Mouse (Mus musculus): ENCODE data around the gene Shank3. TPM values are rescaled to one million over a fixed set of nuclear protein-coding genes. Genes with fewer than 3 reads are reported as not detected.

The Shank3 gene
- polyA plus RNA-seq, 1 experiment from 2014 or later: not detected

DNA sequence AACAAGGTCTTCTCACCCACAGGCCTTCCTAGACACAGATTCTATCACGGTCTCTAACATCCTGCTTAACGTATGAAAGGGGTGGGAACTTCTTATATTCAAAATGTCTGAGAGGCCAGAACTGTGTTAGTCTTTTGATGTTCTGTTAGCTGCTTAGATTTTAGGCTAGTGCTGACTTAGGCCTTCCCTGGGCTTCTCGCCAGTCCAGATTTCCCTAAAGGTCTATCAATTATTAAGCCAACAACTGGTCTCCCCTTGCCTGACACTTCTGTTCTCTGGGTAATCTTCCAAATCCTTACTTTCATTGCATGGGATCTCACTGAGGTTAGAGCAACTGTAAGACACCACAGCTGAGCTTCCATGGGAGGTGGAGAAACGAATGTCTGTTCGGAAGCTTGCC lies 89.7 kb downstream of the Shank3 start:
- no peak overlapping the region for H3K4me3 ChIP-seq (ENCODE audit: inconsistent target)
- no peak overlapping the region for H3K27ac ChIP-seq
- 94% methylated on average over 5 of the region's 5 CpGs for WGBS (ENCODE audit: missing documents)
- H3K79me2 ChIP-seq (ENCODE audit: inconsistent target): no peaks in the 10 kb centered on the region
- H3K36me3 ChIP-seq (ENCODE audit: inconsistent target): no peaks in the 10 kb centered on the region

DNA sequence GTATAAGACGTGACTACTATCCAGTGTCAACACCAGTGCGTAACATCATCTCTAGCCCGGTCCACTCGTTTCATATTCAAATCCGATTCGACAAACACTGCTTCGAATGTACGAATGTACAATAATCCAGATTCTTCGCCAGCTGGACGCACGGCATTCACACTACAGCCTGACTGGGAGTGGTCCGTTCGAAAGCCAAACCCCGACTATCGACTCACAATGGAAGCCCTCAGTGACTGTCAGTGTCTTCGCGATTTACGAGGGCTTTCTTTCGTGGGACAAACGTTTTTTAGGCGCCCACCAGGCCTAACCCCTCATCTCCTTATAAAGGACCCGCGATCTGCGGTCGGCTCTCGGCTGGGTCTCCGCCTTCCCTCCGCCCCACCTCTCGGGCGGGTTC lies 91.9 kb downstream of the Shank3 start:
- Histone ChIP-seq H3K4me3 (ENCODE audit: inconsistent target) (peak overlapping the region; percentile 65), H3K36me3 (ENCODE audit: inconsistent target) (no peaks in the 10 kb centered on the region), H3K27ac (no peak overlapping the region), H3K79me2 (ENCODE audit: inconsistent target) (no peaks in the 10 kb centered on the region)
- WGBS (ENCODE audit: missing documents): 2% methylated on average over 30 of the region's 30 CpGs

DNA sequence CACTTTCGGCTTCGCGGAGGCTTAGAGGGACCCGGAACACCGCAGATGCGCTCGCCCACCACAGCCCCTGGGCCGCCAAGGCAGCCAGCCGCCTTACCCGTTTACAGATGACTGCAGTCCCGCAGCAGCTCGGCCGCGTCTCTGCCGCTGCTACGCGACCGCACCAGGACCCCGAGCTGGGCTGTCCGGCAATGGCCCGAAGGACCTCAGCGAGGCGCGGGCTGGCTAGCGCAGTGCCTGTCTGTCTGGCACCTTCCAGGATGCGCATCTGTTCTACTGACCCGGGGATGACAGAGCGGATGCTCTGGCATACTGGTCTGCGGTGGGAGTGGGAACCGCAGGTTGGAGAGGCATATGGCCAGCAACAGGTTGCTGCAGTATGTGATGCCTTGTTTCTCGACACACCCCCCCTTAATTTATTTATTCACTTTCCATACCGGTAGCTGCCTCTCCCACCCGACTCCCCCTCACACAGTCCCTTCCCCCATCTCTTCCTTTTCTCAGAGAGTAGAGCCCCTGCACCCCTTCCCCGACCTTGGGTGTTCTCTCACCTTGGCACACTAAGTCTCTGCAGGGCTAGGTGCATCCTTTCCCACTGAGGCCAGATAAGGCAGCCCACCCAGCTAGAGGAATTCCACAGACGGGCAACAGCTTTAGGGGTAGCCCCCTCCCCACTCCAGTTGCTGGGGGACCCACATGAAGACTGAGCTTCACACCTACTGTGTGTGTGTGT lies 92.5 kb downstream of the Shank3 start, which contains the start of gene Rabl2:
Gene Rabl2, minus strand, starts transcription at position 201 of the 733 bp plus-strand sequence.
- Histone ChIP-seq H3K27ac (no peak within 1 kb of the TSS), H3K4me3 (ENCODE audit: inconsistent target) (peak within 1 kb of the TSS; percentile 65), H3K79me2 (ENCODE audit: inconsistent target) (no peaks in the 10 kb centered on the region), H3K36me3 (ENCODE audit: inconsistent target) (no peaks in the 10 kb centered on the region)
- WGBS (ENCODE audit: missing documents): 0% methylated on average over 33 of the region's 35 CpGs

DNA sequence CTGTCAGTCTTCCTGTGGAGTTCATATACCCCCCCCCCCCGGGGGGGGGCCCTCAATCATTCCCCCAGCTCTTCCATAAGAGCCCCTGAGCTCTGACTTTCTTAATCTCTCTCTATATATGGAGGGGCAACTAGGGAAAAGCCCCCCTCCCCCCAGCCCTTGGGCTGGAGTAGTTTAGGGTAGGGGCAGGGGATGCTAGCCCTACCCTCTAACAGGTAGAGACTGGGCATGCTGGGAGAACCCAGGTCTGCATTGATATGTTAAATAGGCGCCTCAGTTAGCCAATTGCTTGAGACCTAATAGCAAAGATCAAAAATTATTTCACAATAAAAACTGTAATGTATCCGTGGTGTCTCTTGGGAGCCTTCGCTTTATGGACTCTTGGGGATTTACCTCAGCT lies 93.1 kb downstream of the Shank3 start:
- no peak overlapping the region for H3K27ac ChIP-seq
- no peaks in the 10 kb centered on the region for H3K36me3 ChIP-seq (ENCODE audit: inconsistent target)
- H3K79me2 ChIP-seq (ENCODE audit: inconsistent target): no peaks in the 10 kb centered on the region
- H3K4me3 ChIP-seq (ENCODE audit: inconsistent target): no peak overlapping the region
- WGBS (ENCODE audit: missing documents): 71% methylated on average over 4 of the region's 4 CpGs

DNA sequence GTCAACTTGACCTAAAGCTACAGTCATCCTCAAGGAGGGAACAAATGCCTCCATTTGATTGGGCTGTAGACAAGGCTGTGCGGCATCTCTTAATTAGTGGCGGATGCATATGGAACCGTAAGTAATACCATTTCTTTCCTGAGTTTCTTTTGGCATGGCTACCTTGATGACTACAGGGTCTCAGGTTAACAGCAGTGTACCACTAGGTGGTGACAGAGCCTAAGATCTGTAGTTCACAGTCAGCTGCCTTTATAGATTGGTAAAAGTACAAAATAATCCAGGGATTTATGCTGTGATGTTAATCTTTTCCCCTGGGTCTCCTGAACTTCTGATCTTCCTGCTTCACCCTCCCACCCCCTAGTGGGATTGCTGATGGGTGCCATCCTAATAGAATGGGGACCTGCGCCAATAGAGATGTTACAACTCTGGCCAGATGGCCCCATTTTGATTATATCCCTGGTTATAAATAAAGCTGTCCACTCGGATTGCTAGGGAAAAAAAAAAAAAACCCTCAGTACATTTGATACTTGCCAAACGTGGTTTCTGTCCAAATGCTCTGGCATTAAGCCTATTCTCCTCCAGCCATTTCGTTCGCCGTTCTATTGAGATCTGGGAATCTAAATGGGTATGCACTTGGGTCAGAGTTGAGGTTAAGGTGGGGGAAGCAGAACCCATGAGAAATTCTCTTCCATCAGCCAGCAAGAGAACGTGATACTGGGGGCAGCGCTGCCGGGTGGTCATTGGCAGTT lies 106.6 kb downstream of the Shank3 start:
- H3K27ac ChIP-seq: no peak overlapping the region
- 73% methylated on average over 12 of the region's 12 CpGs for WGBS (ENCODE audit: missing documents)
- H3K4me3 ChIP-seq (ENCODE audit: inconsistent target): no peak overlapping the region
- H3K79me2 ChIP-seq (ENCODE audit: inconsistent target): no peaks in the 10 kb centered on the region
- no peaks in the 10 kb centered on the region for H3K36me3 ChIP-seq (ENCODE audit: inconsistent target)

DNA sequence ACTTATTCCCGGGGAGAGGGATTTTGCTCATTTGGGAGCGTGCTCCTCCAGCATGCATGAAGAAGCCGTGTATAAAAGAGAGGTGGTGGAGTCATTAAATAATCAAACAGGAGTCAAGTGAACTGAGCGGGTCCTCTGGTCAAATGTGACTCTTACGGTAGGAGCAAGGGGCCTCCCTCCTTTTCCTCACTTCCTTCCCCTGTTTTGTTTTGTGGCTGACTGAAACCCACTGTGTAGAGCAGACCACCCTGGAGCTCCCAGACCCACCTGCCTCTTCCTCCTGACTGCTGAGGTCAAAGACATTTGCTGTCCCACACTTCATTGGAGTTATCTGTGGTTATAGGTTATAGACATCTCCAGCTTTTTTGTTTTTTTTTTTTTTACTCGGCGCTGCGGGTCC lies 108.1 kb downstream of the Shank3 start:
- H3K79me2 ChIP-seq (ENCODE audit: inconsistent target): no peaks in the 10 kb centered on the region
- WGBS (ENCODE audit: missing documents): 16% methylated on average over 8 of the region's 8 CpGs
- no peaks in the 10 kb centered on the region for H3K36me3 ChIP-seq (ENCODE audit: inconsistent target)
- no peak overlapping the region for H3K4me3 ChIP-seq (ENCODE audit: inconsistent target)
- no peak overlapping the region for H3K27ac ChIP-seq

DNA sequence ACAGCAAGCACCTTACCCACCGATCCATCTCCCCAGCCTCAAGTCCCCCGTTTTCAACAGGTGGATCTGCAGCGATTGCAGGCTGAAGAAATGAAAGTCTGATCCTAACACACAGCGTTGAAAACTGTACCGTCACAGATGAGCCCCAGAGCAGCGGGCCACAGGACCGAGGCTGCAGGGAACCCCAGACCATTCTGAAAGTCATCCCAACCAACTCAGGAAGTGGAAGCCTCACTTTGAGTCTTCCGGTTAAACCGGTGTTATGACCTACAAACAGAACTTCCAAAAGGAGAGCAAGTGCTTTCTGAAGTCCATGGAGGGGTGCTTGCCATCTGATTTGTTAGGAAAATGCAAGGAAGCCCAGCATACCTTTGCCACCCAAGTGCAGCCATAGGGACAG lies 108.5 kb downstream of the Shank3 start:
- Histone ChIP-seq H3K79me2 (ENCODE audit: inconsistent target) (no peaks in the 10 kb centered on the region), H3K4me3 (ENCODE audit: inconsistent target) (no peak overlapping the region), H3K27ac (no peak overlapping the region), H3K36me3 (ENCODE audit: inconsistent target) (no peaks in the 10 kb centered on the region)
- 6% methylated on average over 9 of the region's 9 CpGs for WGBS (ENCODE audit: missing documents)

Other genes with a start within 250 kb of the Shank3 start
- gene Sbf1, start 184.3 kb upstream of the Shank3 start, polyA plus RNA-seq (2018): 25.5 to 41.4 TPM (median 33.6 TPM) in 3 replicates
- gene Adm2, start 176.9 kb upstream of the Shank3 start, polyA plus RNA-seq (2018): not detected in 3 replicates
- gene Miox, start 165.2 kb upstream of the Shank3 start, polyA plus RNA-seq (2018): not detected in 3 replicates
- 19.8 to 30.4 TPM (median 23.9 TPM) in 3 replicates for gene Lmf2, start 144.0 kb upstream of the Shank3 start, polyA plus RNA-seq (2018)
- 37.1 to 52.3 TPM (median 40.4 TPM) in 3 replicates for gene Ncaph2, start 143.9 kb upstream of the Shank3 start, polyA plus RNA-seq (2018)
- 8.7 to 28.2 TPM (median 22.9 TPM) in 3 replicates for gene Sco2, start 125.8 kb upstream of the Shank3 start, polyA plus RNA-seq (2018)
- gene Tymp, start 122.6 kb upstream of the Shank3 start, polyA plus RNA-seq (2018): 0.43 to 1.6 TPM (median 0.93 TPM) in 3 replicates
- not detected in 3 replicates for gene Odf3b, start 120.3 kb upstream of the Shank3 start, polyA plus RNA-seq (2018)
- gene Klhdc7b, start 114.7 kb upstream of the Shank3 start, polyA plus RNA-seq (2018): not detected in 3 replicates
- gene Syce3, start 89.1 kb upstream of the Shank3 start, polyA plus RNA-seq (2018): not detected in 3 replicates
- gene Cpt1b, start 73.8 kb upstream of the Shank3 start, polyA plus RNA-seq (2018): 0.24 to 0.79 TPM in 2 of 3 replicates, not detected in the other
- gene C730034F03Rik, start 70.0 kb upstream of the Shank3 start, polyA plus RNA-seq (2018): 0.40 to 0.83 TPM (median 0.54 TPM) in 3 replicates
- gene Gm44502, start 69.9 kb upstream of the Shank3 start, polyA plus RNA-seq (2018): 0.07 to 0.42 TPM in 2 of 3 replicates, not detected in the other
- gene Chkb, start 69.7 kb upstream of the Shank3 start, polyA plus RNA-seq (2018): 26.6 to 54.6 TPM (median 36.7 TPM) in 3 replicates
- not detected in 3 replicates for gene Mapk8ip2, start 45.7 kb upstream of the Shank3 start, polyA plus RNA-seq (2018)
- 18.4 to 33.2 TPM (median 20.7 TPM) in 3 replicates for gene Arsa, start 22.2 kb upstream of the Shank3 start, polyA plus RNA-seq (2018)
- not detected in 3 replicates for gene Acr, start 68.7 kb downstream of the Shank3 start, polyA plus RNA-seq (2018)
- gene Rabl2, start 92.3 kb downstream of the Shank3 start, polyA plus RNA-seq (2018): 4.3 to 7.5 TPM (median 6.2 TPM) in 3 replicates